Mouse (Mus musculus): Measurements from ENCODE around the gene Pradc1. TPM values are rescaled to one million over a fixed set of nuclear protein-coding genes. Genes with fewer than 3 reads are reported as not detected.

Pradc1 gene
- polyA plus RNA-seq, 1 experiment from 2014 or later: 35.6 TPM

GRCm38 (mm10) chr6:85431842-85432431 lies 19.8 kb downstream of the Pradc1 start, which contains the start of gene Smyd5:
Gene Smyd5 (plus strand): TSS chr6:85431989.
- Histone ChIP-seq H3K27me3 (peaks cover 16% of the 10 kb centered on the region), H3K36me3 (no peaks in the 10 kb centered on the region), H3K9me3 (replicated peaks) (no peaks in the 10 kb centered on the region), H3K4me3 (replicated peaks) (peak within 1 kb of the TSS; percentile 83), H3K9ac (peak within 1 kb of the TSS; percentile 79), H3K27ac (peak within 1 kb of the TSS; percentile 16; the same call in 1 of the 2 replicates), H3K4me2 (peak within 1 kb of the TSS; percentile 92), H3K4me1 (replicated peaks) (peaks cover 31% of the 10 kb centered on the region)
- WGBS (ENCODE audit: insufficient replicate concordance): 0% methylated on average over 39 of the region's 39 CpGs
- DNase-seq (peak; percentile 86), ATAC-seq (ENCODE audit: low read depth) (peak; percentile 87)

GRCm38 (mm10) chr6:85431274-85431841 lies 20.4 kb downstream of the Pradc1 start:
- peak; percentile 32; the same call in 1 of the 2 replicates for ATAC-seq (ENCODE audit: low read depth)
- peak overlapping the region; percentile 16; the same call in 1 of the 2 replicates for H3K27ac ChIP-seq
- no peaks in the 10 kb centered on the region for H3K36me3 ChIP-seq
- H3K9me3 ChIP-seq (replicated peaks): no peaks in the 10 kb centered on the region
- peaks cover 31% of the 10 kb centered on the region for H3K4me1 ChIP-seq (replicated peaks)
- peak overlapping the region; percentile 92 for H3K4me2 ChIP-seq
- H3K4me3 ChIP-seq (replicated peaks): peak overlapping the region; percentile 83
- WGBS (ENCODE audit: insufficient replicate concordance): 44% methylated on average over 8 of the region's 8 CpGs
- peaks cover 22% of the 10 kb centered on the region for H3K27me3 ChIP-seq
- peak overlapping the region; percentile 79 for H3K9ac ChIP-seq
- no peak for DNase-seq

- no peaks in the 10 kb centered on the region for H3K9me3 ChIP-seq (replicated peaks)
- 22% methylated on average over 28 of the region's 28 CpGs for WGBS (ENCODE audit: insufficient replicate concordance)
- ATAC-seq (ENCODE audit: low read depth) (no peak), DNase-seq (no peak)
- no peak within 1 kb of the TSS for H3K27ac ChIP-seq
- no peak within 1 kb of the TSS for H3K9ac ChIP-seq
- no peaks in the 10 kb centered on the region for H3K4me1 ChIP-seq (replicated peaks)
- peaks cover 60% of the 10 kb centered on the region for H3K27me3 ChIP-seq
- H3K4me3 ChIP-seq (replicated peaks): no peak within 1 kb of the TSS
- H3K36me3 ChIP-seq: no peaks in the 10 kb centered on the region
- H3K4me2 ChIP-seq: no peak within 1 kb of the TSS
Measured at GRCm38 (mm10) chr6:85423836-85424379, 27.9 kb downstream of the Pradc1 start, which contains the start of gene Noto. Gene Noto (plus strand): TSS chr6:85423886.

- no peak for ATAC-seq (ENCODE audit: low read depth)
- Histone ChIP-seq H3K27me3 (peaks cover 48% of the 10 kb centered on the region), H3K4me2 (no peak overlapping the region), H3K36me3 (no peaks in the 10 kb centered on the region), H3K9me3 (replicated peaks) (no peaks in the 10 kb centered on the region), H3K4me3 (replicated peaks) (no peak overlapping the region), H3K27ac (no peak overlapping the region), H3K9ac (no peak overlapping the region), H3K4me1 (replicated peaks) (no peaks in the 10 kb centered on the region)
- no peak for DNase-seq
- WGBS (ENCODE audit: insufficient replicate concordance): 63% methylated on average over 2 of the region's 2 CpGs
Measured at GRCm38 (mm10) chr6:85419150-85419549, 32.6 kb downstream of the Pradc1 start.

GRCm38 (mm10) chr6:85415829-85416228 lies 35.9 kb downstream of the Pradc1 start:
- Histone ChIP-seq H3K4me2 (no peak overlapping the region), H3K27me3 (peaks cover 27% of the 10 kb centered on the region), H3K27ac (no peak overlapping the region), H3K4me1 (replicated peaks) (no peaks in the 10 kb centered on the region), H3K9me3 (replicated peaks) (no peaks in the 10 kb centered on the region), H3K4me3 (replicated peaks) (no peak overlapping the region), H3K36me3 (no peaks in the 10 kb centered on the region), H3K9ac (no peak overlapping the region)
- DNase-seq: no peak
- no peak for ATAC-seq (ENCODE audit: low read depth)
- WGBS (ENCODE audit: insufficient replicate concordance): 48% methylated on average over 3 of the region's 3 CpGs

- Histone ChIP-seq H3K9me3 (replicated peaks) (no peaks in the 10 kb centered on the region), H3K9ac (no peak overlapping the region), H3K4me3 (replicated peaks) (no peak overlapping the region), H3K27ac (no peak overlapping the region), H3K4me1 (replicated peaks) (no peaks in the 10 kb centered on the region), H3K4me2 (no peak overlapping the region), H3K36me3 (no peaks in the 10 kb centered on the region), H3K27me3 (peaks cover 68% of the 10 kb centered on the region)
- 6% methylated on average over 13 of the region's 13 CpGs for WGBS (ENCODE audit: insufficient replicate concordance)
- DNase-seq (peak; percentile 8), ATAC-seq (ENCODE audit: low read depth) (peak; percentile 62)
Measured at GRCm38 (mm10) chr6:85410771-85411273, 40.9 kb downstream of the Pradc1 start.

- Histone ChIP-seq H3K9me3 (replicated peaks) (no peaks in the 10 kb centered on the region), H3K27me3 (peaks cover 58% of the 10 kb centered on the region), H3K9ac (no peak overlapping the region), H3K4me2 (no peak overlapping the region), H3K4me1 (replicated peaks) (no peaks in the 10 kb centered on the region), H3K4me3 (replicated peaks) (no peak overlapping the region), H3K36me3 (no peaks in the 10 kb centered on the region), H3K27ac (no peak overlapping the region)
- ATAC-seq (ENCODE audit: low read depth): no peak
- 2% methylated on average over 31 of the region's 31 CpGs for WGBS (ENCODE audit: insufficient replicate concordance)
- no peak for DNase-seq
Measured at GRCm38 (mm10) chr6:85409003-85409402, 42.8 kb downstream of the Pradc1 start.

- Histone ChIP-seq H3K27ac (no peak overlapping the region), H3K36me3 (no peaks in the 10 kb centered on the region)
- WGBS (ENCODE audit: insufficient replicate concordance): 73% methylated on average over 10 of the region's 10 CpGs
Measured at GRCm38 (mm10) chr6:85403039-85403438, 48.7 kb downstream of the Pradc1 start.

GRCm38 (mm10) chr6:85402613-85403012 lies 49.2 kb downstream of the Pradc1 start:
- H3K27me3 ChIP-seq: peaks cover 24% of the 10 kb centered on the region

More at GRCm38 (mm10) chr6:85403039-85403438, 48.7 kb downstream of the Pradc1 start:
- no peaks in the 10 kb centered on the region for H3K9me3 ChIP-seq (replicated peaks)
- peaks cover 29% of the 10 kb centered on the region for H3K27me3 ChIP-seq
- no peak overlapping the region for H3K4me2 ChIP-seq
- H3K4me3 ChIP-seq (replicated peaks): no peak overlapping the region
- DNase-seq (no peak), ATAC-seq (ENCODE audit: low read depth) (no peak)
- no peak overlapping the region for H3K9ac ChIP-seq
- no peaks in the 10 kb centered on the region for H3K4me1 ChIP-seq (replicated peaks)

GRCm38 (mm10) chr6:85399715-85400114 lies 52.1 kb downstream of the Pradc1 start:
- Histone ChIP-seq H3K27ac (no peak overlapping the region), H3K4me3 (replicated peaks) (no peak overlapping the region), H3K27me3 (no peaks in the 10 kb centered on the region), H3K9me3 (replicated peaks) (no peaks in the 10 kb centered on the region; the same call in 1 of the 2 replicates), H3K4me2 (no peak overlapping the region), H3K4me1 (replicated peaks) (no peaks in the 10 kb centered on the region), H3K36me3 (no peaks in the 10 kb centered on the region), H3K9ac (no peak overlapping the region)
- ATAC-seq (ENCODE audit: low read depth): no peak
- WGBS (ENCODE audit: insufficient replicate concordance): 26% methylated on average over 5 of the region's 5 CpGs
- DNase-seq: no peak

More at GRCm38 (mm10) chr6:85402613-85403012, 49.2 kb downstream of the Pradc1 start:
- H3K36me3 ChIP-seq: no peaks in the 10 kb centered on the region
- H3K4me3 ChIP-seq (replicated peaks): no peak overlapping the region
- no peak overlapping the region for H3K27ac ChIP-seq
- WGBS (ENCODE audit: insufficient replicate concordance): 30% methylated on average over 2 of the region's 2 CpGs
- no peak overlapping the region for H3K9ac ChIP-seq
- DNase-seq (no peak), ATAC-seq (ENCODE audit: low read depth) (no peak)
- no peaks in the 10 kb centered on the region for H3K4me1 ChIP-seq (replicated peaks)
- no peak overlapping the region for H3K4me2 ChIP-seq
- no peaks in the 10 kb centered on the region for H3K9me3 ChIP-seq (replicated peaks)

GRCm38 (mm10) chr6:85397165-85397564 lies 54.6 kb downstream of the Pradc1 start:
- Histone ChIP-seq H3K27me3 (no peaks in the 10 kb centered on the region), H3K9ac (no peak overlapping the region), H3K36me3 (no peaks in the 10 kb centered on the region), H3K27ac (no peak overlapping the region), H3K4me1 (replicated peaks) (no peaks in the 10 kb centered on the region), H3K9me3 (replicated peaks) (no peaks in the 10 kb centered on the region; the same call in 1 of the 2 replicates), H3K4me2 (no peak overlapping the region), H3K4me3 (replicated peaks) (no peak overlapping the region)
- DNase-seq (no peak), ATAC-seq (ENCODE audit: low read depth) (no peak)
- 20% methylated on average over 1 of the region's 1 CpGs for WGBS (ENCODE audit: insufficient replicate concordance)

Measured in liver, embryonic 13.5 days (tissue).